Mouse (Mus musculus) MEL (cell line): ENCODE data around the gene Nanos3.

Experiments
- GATA1 ChIP-seq: IDR thresholded peaks from 2 replicates; pipeline ENCODE4 v1.6.1; 2011; ENCODE audit warnings: low read depth, low read length, improper control_type of control experiment
- POLR2AphosphoS2 ChIP-seq: IDR thresholded peaks from 2 replicates; pipeline ENCODE4 v1.6.1; 2011; ENCODE audit warnings: low read length, improper control_type of control experiment

- TF ChIP-seq POLR2AphosphoS2 (no peak), GATA1 (no peak)
Observed at GRCm38 (mm10) chr8:84192555-84192954, 7.5 kb upstream of the Nanos3 start.
